Mouse (Mus musculus): ENCODE results near the gene Glt28d2.

DNA sequence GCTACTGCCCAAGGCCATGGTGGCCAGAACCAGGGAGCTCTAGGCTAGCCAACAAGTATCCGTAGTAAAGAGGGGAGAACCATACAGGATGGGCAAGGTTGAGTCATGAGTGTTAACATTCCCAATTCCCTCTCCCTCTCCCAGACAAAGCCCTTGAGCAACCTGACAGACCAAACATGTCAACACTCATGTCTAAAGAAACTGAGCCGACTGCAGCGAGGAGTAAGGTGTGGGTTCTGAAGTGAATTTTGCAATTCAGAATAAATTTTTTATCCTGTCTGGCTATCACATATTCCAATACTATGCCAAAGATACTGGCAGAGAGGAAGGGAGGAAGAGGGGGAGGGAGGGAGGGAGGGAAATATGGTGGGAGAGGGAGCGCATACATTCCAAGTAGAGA is 33.6 kb downstream of the Glt28d2 start:
- no peak for TF ChIP-seq SIN3A (IDR thresholded peaks at IDR 0.05; ENCODE audit: low read length)
- no peak for TF ChIP-seq ZMIZ1 (IDR thresholded peaks at IDR 0.05; ENCODE audit: low read depth, low read length)
- TF ChIP-seq POLR2A (IDR thresholded peaks at IDR 0.05; ENCODE audit: low read depth, low read length): no peak
- no peak for TF ChIP-seq MEF2A (IDR thresholded peaks at IDR 0.05; ENCODE audit: borderline replicate concordance, low read depth, low read length)
- TF ChIP-seq CHD2 (IDR thresholded peaks at IDR 0.05; ENCODE audit: low read length): no peak
- TF ChIP-seq IRF4 (IDR thresholded peaks at IDR 0.05; ENCODE audit: low read depth, low read length): no peak
- TF ChIP-seq MAX (IDR thresholded peaks at IDR 0.05; ENCODE audit: low read length): no peak
